Mouse (Mus musculus): Measurements from ENCODE around the gene Nabp1.

GRCm38 (mm10) chr1:51506236-51506635 lies 28.0 kb upstream of the Nabp1 start:
- TF ChIP-seq POLR2A (IDR thresholded peaks at IDR 0.05; ENCODE audit: insufficient read depth, low read depth, low read length): no peak
- no peak for TF ChIP-seq CTCF (IDR thresholded peaks at IDR 0.05; ENCODE audit: insufficient read depth, low read depth, low read length)

Measured in olfactory bulb, adult 2 months (tissue).